Mouse (Mus musculus): ENCODE measurements around the gene Tbc1d10c. TPM values are rescaled to one million over a fixed set of nuclear protein-coding genes. Genes with fewer than 3 reads are reported as not detected.

Gene Tbc1d10c
- total RNA-seq, 2 experiments from 2014 or later: 17.5 to 46.6 TPM

DNA sequence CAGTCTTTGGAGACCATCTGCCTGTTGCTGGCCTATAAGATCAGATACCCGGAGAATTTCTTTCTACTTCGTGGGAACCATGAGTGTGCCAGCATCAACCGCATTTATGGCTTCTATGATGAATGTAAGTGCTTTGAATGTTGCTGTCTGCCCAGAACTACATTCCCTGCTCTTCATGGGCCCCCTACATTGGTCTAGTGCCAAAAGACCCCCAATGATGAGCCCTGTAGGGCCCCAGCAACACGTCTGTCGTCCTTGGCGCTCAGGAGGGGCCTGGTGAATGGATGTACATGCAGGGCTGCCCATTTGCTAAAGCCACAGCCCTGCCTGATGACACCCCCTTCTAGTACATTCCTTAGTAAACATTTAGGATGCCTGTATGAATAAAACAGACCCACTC lies 2.0 kb upstream of the Tbc1d10c start:
- no peak for ATAC-seq (replicated peaks; ENCODE audit: poor library complexity)

DNA sequence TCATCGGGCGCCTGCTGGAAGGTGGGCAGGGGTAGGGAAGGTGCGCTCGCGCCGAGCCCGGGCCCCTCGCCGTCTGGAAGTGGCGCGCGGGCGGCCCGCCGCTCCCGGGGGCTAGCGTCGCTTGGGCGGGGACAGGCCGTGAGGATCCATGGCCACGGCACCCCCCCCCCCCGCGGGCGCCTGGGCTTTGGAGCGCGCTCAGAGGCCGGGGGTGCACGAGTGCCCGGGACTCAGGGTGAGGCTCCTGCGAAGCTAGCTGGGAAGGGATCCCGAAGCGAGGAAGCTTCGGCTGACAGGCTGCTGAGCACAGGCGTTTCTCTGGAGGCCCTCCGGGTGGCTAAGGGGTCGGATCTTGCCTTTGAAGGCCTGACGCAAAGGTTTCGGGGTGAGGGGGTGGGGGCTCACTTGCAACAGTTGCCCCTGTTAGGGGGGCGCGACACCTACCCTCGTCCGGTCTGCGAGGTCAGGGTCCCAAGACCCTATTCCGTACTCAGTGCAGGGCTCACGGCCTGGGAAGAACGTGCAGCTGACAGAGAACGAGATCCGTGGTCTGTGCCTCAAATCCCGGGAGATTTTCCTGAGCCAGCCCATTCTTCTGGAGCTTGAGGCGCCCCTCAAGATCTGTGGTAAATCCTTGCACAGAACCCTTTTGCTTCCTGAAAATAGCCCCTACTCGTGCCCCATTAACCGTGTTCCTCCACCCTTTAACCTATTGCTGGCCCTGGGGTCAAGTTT lies 1.3 kb upstream of the Tbc1d10c start:
- ATAC-seq (replicated peaks; ENCODE audit: poor library complexity): 0 out of 2 replicates have a peak, but pooled peaks have one; percentile 0

DNA sequence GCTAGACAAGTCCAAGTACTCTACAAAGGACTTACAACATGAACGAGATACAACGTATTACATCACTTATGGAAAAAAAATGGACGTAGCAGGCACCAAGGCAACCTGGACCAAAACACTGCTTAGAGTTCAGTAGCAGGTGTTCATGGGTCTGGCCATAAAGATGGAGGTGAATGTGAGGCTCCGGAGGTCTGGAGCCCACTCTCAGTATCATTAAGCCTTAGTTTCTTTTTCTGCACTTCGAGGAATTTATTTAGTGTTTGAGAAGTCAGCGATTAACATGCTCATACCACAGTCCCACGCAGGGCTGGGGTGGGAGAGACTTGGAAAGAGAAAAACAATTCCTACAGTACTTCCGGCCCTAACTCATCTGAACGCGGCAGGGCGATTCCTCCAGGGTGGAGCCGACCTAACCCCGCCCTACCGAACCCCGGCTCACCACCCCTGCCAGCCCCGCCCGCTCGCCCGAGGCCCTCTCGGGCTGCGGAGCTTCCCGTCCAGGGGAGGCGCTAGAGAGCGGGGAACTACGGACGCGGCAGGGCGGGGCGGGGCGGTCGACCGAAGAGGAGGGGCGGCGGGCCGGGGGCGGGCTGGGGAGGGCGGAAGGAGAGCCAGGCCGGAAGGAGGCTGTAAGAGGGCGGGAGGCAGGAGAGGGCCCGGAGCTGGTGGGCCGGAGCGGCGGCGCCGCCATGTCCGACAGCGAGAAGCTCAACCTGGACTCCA lies 605 bp upstream of the Tbc1d10c start, which contains the start of gene Ppp1ca:
TSS of gene Ppp1ca (plus strand) at position 538 of the 723 bp plus-strand sequence.
- ATAC-seq (replicated peaks; ENCODE audit: poor library complexity): peak; percentile 90

DNA sequence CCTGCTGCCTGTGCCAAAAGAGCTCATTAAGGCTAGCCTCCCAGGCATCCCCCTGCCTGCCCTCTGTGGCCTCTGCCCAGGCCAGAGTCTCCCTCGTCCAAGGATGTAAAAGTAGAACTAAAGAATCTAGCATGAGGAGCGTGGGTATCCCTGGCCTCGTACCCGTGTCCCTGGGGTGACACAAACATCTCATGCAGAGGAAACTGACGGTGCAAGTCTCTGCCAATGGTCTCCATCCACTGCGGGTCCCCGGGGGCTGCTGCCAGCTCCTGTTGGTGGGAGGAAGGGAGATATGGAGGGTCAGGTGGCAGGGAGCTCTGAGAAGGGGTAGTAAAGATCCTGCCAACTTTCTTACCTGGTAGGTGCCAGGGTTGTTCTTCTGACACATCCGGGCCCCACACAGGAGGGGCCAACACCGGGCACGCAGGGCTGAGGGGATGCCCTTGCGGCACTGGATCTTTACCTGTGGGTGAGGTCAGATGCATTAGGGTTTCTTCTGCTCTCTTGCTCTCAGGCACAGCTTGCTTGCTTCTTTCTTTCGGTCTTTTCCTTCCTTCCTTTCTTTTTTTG lies 1.9 kb downstream of the Tbc1d10c start:
- ATAC-seq (replicated peaks; ENCODE audit: poor library complexity): no peak

DNA sequence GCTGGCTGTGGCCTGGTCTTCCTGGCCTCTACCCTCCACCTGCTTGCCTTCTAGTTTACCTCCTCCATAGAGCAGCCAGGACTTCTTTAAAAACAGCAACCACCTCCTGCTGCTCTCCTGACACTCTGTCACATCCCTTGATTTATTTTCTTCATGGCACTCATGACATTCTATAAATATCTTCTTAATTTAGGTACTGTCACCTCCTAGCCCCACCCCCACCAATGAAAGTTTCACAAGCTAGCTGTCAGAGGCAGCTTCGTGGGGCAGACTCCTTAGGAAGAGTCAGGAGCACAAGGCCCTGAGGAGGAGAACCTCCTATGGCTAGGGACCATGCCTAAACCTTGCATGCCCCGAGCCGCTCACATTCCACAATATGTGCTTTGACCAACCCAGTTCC lies 3.8 kb downstream of the Tbc1d10c start:
- ATAC-seq (replicated peaks; ENCODE audit: poor library complexity): no peak

DNA sequence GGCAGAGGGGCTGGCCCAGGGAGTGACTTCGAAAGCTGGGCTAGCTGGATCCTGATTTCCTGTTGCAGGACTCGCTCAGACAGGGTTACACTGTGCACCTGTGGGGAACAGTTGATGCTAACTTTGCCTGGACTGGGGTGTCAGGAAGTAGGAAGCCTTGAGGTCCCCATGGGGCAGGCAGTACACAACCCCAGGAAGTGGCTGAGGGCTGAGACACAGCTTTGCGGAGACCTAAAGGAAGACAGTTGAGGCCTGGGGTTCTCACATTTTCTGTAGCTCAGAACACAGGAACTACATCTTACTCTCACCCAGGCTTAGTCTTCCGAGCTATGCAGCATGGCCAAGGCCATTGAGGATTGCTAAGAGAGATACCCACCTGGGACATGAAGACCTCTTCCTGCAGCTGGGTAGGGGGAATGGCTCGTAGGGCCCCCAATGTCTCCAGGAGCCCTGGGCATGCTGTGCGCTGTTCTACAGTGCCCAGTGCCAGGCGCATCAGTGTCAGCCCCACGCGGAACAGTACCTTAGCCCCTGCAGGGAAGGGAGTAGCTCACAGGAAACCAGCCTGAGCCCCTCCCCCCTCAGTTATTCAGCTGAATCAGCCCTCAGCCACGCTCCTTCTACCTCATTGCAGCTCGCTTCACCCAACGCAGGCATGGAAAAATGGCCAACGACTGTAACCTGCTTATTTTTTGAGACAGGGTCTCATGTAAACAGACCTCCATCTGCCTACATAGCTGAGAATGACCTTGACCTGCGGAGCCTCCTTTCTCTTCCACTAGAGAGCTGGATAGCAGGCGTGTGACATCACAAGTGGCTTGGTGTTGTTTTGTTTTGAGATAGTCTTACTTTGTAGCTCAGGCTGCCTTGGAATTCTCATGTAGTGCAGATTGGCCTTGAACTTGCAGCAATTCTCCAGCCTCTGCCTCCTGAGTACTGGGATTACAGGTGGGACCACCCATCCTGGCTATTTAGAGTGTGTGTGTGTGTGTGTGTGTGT lies 5.8 kb downstream of the Tbc1d10c start:
- ATAC-seq (replicated peaks; ENCODE audit: poor library complexity): peak; percentile 70

DNA sequence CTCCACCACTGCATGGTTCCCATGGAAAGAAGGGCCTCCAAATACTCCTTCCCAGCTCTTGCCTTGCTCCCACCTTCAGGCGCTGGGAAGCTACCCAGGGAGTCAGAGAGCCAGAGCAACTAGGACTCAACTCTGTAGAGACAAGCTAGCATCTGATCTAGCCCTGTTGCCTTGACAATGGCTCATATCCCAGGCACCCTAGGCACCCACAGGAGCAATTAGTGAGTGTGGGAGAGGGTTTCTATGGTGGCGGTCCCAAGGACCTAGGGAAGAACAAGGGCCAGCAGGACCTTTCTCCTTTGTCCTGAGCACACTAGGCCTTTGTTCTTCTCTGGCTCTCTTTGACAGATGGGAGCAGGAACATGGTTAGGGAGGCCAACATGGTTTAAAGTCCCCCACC lies 7.4 kb downstream of the Tbc1d10c start:
- ATAC-seq (replicated peaks; ENCODE audit: poor library complexity): no peak

DNA sequence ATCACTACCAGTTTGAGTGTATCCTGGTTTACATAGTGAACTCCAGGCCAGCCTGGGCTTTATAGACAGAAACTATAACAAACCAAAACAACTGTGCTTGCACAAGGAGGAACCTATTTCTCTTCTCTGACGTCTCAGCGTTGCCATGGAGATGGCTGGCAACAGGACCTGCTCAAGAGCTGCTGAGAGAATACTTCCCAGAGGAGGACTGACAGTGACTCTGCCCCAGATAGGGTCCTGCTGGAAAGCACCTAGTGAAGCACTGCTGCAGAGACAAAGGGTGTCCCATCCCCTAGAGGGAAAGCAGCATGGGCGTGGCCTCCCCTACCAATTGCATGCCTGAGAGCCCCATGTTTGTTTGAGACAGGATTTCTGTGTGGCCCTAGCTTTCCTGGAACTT lies 9.2 kb downstream of the Tbc1d10c start:
- peak; percentile 63 for ATAC-seq (replicated peaks; ENCODE audit: poor library complexity)

DNA sequence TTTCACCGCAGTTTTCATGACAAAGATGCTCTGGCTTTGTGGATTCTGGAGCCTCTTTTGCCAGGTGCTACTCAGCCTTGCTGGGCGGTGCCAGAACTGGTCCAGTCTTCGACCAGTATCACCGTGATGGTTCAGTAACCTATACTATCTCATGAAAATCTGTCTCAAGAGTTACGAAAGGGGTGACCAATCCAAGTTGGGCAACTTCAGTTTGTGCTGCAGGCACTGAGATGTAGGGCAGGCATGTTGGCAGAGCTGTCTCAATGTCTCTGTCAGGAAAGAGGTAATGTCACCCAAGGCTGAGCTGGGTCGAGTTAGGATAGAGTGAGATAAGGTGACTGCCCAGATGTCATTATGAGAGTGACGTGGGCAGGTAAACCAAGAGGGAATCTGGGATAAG lies 10.7 kb downstream of the Tbc1d10c start:
- ATAC-seq (replicated peaks; ENCODE audit: poor library complexity): 0 out of 2 replicates have a peak, but pooled peaks have one; percentile 13

DNA sequence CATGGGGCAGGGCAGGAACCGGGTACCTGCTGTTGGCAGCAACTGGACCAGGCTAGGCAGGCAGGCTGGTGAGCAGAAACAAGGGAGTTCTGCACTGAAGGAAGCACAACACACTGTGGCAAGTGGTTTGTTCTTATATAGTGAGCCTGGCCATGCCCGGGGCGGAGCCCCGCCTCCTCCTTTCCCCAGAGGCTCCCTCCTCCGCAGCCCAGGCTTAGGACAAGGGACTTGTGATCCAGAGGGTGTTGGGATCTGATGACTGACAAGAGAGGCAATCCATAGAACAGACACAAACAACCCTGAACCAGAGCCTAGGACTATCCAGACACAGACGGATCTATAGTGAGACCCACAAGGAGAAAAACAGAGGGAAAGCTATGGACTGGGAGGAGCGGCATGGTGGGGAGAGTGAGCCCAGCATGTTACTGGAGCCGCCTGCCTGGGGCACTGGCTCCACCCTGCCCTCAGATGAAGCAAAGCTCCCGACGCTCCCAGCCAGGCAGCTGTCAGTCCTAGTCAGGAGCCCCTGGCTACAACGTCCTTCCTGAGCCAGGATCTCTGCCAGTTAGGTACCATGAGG lies 15.6 kb downstream of the Tbc1d10c start, which contains the start of gene Carns1:
TSS of gene Carns1 (minus strand) at position 112 of the 580 bp plus-strand sequence.
- no peak for ATAC-seq (replicated peaks; ENCODE audit: poor library complexity)

DNA sequence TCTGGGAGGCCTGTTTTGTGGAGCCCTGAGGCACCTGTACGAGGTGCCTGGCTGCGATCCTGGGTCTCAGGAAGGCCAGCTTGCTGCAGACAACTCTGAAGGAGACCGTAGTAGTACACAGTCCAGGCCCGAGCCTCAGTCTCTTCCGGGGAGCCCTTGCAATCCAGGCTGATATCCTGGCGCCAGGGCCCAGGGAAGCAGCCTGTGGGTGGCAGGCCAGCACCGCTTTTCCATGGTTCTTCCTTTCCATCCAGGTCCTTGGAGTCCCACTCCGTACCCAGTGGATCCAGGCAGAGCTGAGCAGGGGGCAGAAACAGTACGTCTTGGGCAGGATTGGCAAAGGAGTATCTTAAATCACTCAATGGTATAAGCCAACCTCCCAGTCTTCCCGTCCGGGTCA lies 18.2 kb downstream of the Tbc1d10c start:
- no peak for ATAC-seq (replicated peaks; ENCODE audit: poor library complexity)

DNA sequence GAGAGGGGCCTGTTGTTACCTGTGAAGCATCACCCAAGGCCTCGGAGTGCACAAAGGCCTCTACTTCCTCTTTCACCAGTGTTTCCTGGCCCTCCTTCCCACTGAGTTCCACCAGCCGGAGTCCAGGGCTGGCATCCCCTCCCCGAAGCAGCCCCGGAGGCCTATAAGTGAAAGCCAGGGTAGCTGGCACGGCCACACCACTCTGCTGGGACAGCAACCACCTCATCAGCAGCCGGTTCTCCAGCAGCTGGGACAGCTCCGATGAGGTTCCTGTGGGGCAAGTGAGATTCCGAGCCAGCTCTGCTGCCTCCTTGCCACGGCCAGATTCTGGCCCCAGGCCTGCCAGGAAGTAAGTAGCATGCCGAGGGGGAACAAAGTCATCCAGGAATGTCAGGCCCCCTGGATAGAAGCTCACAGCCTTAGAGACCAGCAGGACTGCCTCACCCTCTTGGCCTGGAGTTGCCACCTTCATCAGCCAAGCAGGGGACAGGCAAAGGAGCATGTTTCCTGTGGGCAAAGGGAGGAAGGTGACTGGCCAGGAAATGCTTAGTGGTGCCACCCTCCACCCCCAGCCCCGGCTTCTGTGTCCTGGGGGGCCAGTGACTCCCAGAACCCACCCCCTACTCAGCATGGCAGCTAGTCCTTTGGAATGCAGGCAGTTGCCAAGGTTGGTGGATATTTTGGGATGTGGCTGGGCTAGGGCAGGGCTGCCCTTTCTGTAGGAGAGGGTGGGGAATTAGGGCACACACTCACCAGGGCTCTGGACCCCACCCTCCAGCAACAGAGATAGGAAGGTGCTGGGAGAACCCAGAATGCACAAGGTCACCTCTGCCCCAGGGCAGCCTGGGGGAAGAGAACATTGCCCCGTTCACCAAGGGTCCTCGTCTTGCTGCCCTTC lies 19.4 kb downstream of the Tbc1d10c start:
- peak; percentile 23; the same call in 1 of the 2 replicates for ATAC-seq (replicated peaks; ENCODE audit: poor library complexity)

DNA sequence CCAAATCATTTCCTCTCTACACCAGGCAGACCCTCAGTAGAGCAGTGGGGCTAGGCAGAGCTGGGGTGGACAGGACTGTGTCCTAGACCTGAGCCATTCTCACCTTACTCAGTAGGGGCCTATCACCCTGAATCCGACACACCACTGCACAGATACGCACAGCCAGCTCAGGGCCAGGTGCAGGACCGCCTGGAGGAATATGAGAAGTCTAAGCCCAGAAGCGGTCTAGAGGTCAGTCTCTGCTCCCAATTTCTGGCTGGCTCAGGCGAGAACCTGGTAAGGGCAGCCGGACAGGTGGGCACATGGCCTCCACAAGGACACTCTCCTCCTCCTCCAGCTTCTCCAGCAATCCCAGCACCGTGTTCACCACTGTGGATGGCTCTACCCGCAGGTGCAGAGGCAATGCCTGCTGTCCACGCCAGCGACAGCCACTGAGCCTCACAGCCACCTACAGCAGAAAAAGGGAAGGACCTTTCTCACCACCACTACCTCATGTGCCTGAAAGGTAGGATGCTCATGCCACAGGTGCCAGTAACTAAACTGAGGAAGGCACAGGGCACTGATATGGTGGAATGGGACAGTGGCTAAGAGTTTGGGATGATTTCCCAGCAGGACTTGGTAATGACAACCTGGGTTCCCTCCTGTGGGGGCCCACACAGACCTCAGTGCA lies 20.2 kb downstream of the Tbc1d10c start:
- no peak for ATAC-seq (replicated peaks; ENCODE audit: poor library complexity)

DNA sequence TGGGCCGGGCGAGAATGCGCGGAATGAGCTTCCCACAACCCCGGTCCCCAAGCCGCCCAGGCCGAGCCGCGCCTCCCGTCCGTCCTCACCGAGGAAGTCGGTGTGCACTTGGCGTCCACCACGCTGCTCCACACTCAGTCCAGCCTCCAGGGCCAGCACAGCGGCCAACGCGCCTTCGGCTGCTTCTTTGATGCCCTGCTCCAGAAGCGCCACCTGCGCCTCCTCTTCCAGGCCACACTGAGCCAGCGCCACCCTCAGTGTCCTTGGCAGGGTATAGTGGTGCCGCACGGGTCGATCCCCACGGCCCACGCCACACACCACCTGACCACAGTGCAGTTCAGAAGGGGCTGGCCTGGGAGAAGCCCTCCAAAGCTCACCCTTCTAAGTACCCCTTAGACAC lies 21.3 kb downstream of the Tbc1d10c start:
- ATAC-seq (replicated peaks; ENCODE audit: poor library complexity): peak; percentile 8

DNA sequence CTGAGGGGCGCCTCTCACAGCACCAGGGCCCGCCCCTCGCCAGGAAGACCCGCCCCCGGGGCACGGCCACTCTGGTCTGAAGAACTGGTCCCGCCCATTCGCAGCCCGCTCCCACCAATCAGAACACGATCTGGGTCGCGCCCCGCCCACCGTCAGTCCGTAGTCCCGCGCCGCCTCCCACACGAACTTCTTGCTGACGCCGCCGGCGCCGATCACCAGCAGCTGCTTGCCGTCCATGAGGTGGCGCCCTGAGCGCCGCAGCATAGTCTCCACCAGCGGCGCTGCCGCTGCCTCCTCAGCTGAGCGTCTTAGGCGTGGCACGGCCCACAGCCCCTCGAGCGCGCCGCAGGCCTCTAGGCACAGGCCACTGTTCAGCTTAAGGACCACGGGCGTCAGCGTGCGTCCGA lies 21.7 kb downstream of the Tbc1d10c start:
- peak; percentile 97 for ATAC-seq (replicated peaks; ENCODE audit: poor library complexity)

DNA sequence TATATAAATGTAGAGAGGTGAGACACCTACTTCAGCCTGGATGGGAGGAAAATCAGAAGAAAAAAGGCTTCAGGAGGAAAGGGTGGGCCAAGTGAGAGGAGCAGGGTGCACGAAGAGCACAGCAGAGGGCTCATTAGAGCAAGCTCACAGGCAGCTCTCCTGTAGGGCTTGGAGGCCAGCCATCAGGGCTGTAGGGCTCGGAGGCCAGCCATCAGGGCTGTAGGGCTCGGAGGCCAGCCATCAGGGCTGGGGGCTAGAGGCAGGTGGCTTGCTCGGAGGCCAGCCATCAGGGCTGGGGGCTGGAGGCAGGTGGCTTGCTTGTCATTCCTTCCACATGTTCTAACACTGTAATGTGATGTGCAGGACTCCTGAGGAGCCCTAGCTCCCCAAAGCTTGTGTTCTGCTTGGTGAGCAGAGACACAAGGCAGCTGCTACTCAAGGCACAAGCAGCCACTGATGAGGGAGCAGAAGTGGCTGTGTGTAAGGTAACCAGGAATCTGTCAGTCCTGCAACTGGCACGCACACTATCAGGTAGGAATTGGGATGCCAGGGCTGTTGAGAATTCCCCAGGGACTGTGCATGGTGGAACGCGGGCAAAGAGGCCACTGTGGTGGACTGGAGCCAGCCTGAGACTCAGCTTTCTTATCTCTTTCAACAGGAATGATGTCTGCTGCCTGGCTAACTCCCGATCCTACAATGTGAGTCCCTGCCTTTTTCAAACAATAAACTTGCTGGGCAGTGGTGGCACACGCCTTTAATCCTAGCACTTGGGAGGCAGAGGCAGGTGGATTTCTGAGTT lies 24.2 kb downstream of the Tbc1d10c start:
- ATAC-seq (replicated peaks; ENCODE audit: poor library complexity): no peak

DNA sequence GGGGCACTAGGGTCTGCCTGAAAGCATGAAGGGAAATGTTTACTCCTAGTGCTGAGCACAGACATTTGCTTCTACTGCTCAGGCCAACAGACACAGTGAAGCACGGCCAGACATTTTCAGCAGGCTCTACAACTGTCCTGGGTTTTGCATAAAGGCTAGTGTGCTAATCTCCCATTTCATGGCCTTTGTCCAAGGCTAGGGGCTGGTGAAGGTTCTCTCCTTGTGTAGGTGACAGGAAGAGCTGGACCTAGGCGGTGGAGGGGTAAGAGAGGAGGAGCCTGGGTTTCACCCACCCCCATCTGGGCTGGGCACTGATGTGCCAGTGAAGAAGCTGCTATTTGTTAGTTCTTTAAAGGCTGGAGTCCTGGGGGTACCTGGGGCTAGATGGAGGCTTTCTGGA lies 26.4 kb downstream of the Tbc1d10c start:
- no peak for ATAC-seq (replicated peaks; ENCODE audit: poor library complexity)

DNA sequence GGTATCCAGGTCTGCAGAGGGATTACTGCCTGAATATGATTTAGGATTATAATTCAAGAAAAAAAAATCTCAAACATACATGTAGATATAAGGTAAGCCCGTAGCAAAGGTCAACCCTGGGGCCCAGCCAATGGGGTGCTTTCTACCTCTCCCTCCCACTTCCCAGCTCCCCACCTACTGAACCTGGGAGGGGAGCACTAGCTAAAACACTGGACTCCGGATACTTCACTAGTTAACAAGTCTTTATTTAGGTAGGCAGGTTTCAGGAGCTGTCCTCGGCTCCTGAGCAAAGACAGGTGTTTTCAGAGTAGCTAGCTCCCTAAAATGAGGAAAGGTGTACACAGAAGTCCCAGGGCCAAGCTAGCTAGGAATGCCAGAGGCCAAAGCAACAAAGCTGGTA lies 27.0 kb downstream of the Tbc1d10c start:
- no peak for ATAC-seq (replicated peaks; ENCODE audit: poor library complexity)
